Mouse (Mus musculus) urinary bladder, postnatal 14 days (tissue): ENCODE measurements around the gene Sgf29.
"Not testable (repeated sequence)": the region's sequence is repeated elsewhere in the genome, so short reads cannot be mapped to it uniquely, and the experiment has no call there.

Experiments used
- DNase-seq: peaks from one replicate; pipeline ENCODE4 v3.0.0; 2021; ENCODE audit warnings: low spot score

The Sgf29 gene

DNA sequence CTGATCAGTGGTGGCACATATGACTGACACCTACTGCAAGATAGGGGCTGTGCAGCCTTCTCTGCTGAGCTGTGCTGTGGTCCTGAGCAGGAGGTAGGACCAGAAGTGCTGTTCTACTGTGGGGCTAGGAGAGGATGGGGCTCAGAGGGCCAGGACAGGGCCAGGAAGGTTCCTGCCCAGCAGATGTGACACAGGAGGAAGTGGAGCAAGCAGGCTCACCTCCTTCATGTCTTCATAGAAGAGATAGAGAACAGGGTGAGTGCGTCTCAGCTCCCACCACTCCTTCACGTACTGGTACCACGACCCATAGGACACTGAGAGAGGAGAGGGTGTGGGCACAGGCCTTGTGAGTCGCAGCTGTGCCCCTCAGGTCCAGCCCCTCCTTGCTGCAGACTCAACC is 39.0 kb downstream of the Sgf29 start:
- not testable (repeated sequence) for DNase-seq

- no peak for DNase-seq
Measured at GRCm38 (mm10) chr7:126689021-126689420, 39.9 kb downstream of the Sgf29 start.

DNA sequence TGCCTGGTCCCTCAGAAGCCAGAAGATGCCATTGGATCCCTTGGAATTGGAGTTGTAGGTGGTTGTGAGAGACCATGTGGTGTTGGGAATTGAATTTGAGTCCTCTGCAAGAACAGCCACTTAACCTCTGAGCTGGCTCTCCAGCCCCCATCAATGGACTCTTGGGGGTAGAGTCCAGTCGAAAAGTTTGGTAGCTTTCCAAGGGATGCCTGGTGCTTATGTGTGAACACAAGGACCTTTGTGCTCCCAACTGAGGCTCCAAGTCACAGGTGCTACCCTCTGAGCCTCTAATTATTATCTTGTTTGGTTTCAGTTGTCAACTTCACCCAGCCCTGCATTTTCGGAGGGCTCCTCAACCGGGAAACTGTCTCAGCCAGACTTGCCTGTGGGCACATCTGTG is 41.6 kb downstream of the Sgf29 start:
- no peak for DNase-seq

- no peak for DNase-seq
Measured at GRCm38 (mm10) chr7:126691676-126692075, 42.6 kb downstream of the Sgf29 start.

DNA sequence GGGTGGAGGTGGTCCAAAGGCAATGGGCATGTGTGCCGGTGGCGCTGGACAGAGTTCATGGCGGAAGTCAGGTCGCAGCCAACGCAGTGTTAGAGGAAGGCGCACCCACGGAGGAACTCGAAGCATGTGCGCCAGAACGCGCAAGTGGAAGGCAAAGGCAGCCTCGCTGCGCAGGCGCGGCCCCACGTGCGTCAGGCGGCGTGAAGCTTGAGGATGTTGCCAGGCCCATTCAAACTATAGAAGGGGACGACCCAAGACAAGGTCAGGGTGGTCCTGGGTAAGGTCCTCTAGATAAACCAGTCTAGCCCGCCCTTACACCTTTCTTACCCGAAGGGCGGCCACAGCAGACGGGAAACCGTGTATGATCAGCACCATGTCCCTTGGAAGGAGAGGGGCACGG is 43.3 kb downstream of the Sgf29 start:
- no peak for DNase-seq

GRCm38 (mm10) chr7:126693256-126693655 is 44.1 kb downstream of the Sgf29 start:
- peak; percentile 87 for DNase-seq

DNA sequence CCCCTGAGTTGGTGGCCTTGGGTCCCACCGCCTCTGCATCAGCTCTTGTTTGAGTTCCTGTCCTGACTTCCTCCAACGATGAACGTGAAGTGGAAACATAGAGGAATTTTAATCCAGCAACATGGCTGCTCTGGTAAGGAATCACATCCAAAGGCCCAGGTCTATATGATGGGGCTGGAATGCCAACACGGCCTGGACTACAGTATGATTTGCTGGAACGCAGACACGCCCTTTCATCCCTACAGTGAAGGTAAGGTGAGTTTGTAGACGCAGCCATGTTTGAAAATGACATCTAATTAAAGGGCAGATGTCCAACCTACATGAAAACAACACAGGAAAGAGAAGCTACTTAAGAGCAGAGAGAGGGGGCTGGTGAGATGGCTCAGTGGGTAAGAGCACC is 44.7 kb downstream of the Sgf29 start:
- no peak for DNase-seq

DNA sequence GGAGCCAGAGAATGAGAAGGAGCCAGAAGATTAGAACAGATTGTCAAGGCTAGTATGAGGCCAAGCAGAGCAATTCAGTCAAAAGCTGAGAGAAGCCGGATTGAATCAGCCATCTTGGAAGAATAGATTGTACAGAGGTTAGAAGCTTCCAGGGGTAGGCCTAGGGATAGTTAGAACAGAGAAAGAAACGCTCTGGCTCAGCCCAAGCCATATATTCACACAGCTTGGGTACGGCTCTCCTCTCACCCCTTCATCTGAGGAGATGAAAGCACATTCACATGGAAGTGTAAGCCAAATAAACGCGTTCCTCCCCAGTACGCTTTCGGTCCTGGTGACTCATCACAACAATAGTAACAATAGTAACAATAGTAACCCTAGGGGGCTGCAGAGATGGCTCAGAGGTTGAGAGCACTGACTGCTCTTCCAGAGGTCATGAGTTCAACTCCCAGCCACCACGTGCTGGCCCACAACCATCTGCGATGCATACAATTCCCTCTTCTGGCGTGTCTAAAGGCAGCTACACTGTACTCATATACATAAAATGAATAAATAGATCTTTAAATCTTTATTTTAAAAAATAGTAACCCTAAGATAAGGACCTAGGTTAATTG is 45.4 kb downstream of the Sgf29 start:
- no peak for DNase-seq

DNA sequence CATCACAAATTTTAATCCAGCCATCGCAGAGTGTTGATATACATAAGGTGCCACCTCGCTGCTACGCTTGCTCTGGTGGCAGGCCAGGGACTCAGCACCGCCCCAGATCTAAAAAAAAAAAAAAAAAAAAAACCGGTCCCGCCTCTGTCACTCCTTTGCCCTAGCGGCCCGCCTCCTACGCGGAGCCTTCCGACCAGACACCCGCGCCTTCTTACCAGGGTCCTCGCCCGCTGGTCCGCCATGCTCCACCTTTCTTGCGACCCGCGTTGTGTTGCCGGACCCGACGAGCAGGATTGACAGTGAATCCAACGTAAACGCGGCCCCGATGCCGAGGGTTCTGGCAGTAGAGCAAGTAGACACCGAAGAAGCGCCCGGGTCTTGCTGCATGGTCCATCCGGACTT is 46.1 kb downstream of the Sgf29 start, which contains the start of gene Bola2:
TSS of gene Bola2 (plus strand) at position 192 of the 402 bp plus-strand sequence.
- peak; percentile 68 for DNase-seq

GRCm38 (mm10) chr7:126695631-126696207 is 46.6 kb downstream of the Sgf29 start, which contains the start of gene Slx1b:
Gene Slx1b (minus strand): TSS chr7:126695784.
- peak; percentile 96 for DNase-seq

GRCm38 (mm10) chr7:126696303-126696702 is 47.2 kb downstream of the Sgf29 start:
- DNase-seq, result no peak

GRCm38 (mm10) chr7:126696886-126697285 is 47.8 kb downstream of the Sgf29 start:
- no peak for DNase-seq

DNA sequence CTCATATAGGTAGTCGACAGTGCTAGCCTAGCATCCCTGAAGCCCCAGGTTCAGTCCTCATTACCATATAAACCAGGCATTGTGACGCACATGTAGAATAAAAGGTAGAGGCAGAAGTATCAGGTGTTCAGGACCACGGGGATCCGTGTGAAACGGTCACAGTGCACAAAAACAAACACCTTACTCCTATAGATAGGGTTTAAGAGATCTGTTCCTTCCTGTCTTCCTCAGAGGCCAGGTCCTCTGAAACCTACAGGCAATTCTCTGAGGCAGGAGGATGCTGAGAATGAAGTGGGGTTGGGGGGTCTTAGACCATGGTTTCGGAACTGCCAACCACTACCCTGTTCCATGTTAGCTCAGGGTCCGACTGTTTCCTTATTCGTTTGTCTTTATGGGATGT is 48.7 kb downstream of the Sgf29 start:
- no peak for DNase-seq

DNA sequence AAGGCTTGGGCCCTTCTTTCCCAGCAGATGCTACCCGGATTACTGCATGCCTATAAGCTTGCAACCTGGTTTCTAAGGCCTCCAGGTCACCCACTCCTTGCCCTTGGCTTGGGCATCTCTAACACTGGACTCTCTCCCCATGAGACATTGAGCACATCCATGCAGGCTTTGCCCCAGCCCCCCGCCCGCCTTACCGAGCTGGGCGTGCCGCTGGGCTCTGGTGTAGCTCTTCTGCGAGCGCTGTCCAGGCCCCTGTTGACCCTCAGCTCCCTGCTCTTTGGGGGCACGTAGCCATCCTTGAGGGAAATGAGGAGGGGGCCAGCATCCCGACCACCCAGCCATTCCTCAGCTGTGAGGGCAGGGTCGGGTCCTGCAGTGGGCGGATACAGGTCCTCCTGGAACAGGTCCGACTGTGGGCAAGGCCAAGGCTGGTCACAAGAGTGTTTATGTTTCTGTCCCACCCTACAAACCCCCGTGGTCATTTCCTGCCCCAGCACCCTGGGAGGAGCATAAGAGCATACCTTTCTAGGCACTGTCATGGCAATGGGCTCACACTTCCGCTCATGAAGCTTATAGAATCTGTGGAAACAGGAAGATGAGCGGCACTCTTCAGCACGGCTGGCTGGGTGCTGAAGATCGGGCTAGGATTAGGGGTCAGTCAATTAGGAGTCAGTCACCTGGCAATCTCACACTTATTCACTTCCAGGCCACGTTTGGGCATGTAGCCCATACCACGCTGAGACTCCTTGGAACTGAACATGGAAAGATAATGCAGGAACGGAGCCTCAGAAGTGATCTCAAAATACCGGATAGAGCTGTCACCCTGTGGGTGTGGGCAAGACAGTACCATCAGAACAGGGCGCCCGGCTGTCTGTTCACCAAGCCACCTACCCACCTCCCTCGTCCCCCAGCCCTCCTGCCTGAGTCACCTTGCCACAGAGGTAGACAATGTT is 51.2 kb downstream of the Sgf29 start:
- no peak for DNase-seq

DNA sequence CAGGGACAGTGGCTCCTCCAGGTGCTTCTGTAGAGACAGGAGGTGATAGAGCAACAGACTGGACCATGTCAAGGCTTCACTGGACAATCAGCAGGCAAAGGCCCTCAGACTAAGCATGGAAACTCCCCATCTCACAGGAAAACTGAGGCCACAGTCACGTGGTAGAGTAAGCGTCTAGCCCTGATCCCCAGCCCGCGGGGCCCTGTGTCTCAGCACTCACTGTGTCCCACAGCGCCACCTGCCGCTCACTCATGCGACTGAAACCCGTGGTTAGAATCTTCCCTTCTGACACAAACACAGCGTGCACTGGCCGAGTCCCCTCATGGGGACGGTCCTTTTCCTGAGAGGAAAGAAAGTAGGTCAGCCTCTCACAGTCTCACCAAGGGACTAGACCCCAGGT is 52.0 kb downstream of the Sgf29 start:
- peak; percentile 88 for DNase-seq

DNA sequence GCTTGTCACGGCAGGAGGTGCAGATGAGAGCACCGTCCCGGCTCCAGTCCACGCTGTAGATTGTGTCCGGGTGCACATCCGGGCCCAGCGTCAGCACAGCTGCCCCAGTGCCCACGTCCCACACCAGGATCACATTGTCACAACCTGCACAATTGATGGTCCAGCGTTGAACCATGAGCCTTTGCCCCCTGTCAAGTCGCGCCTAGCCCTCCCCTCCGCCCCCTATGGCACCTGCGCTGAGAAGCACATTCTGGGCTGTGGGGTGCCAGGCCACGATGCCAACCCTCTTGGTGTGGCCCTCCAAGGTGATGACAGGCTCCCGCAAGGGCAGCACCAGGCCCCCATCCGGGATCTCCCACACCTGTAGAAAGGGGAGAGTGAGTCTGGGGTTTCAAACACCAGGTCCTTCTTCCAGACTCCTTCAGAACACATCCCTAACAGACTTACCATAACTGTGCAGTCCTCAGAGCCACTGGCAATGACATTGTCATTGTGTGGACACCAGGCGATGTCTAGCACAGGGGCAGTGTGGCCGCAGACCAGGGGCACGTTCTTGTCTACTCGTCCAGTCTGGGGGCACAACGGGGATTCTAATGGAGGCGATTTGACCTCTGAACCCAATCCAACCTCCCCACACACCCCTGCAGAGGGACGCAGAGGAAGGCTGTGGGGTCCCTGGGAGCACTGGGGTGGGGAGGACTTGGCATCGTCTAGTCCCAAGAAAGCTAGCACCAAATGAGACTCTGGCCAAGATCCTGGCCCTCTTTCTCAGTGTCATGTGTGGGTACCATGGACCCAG is 52.6 kb downstream of the Sgf29 start:
- DNase-seq, result no peak

DNA sequence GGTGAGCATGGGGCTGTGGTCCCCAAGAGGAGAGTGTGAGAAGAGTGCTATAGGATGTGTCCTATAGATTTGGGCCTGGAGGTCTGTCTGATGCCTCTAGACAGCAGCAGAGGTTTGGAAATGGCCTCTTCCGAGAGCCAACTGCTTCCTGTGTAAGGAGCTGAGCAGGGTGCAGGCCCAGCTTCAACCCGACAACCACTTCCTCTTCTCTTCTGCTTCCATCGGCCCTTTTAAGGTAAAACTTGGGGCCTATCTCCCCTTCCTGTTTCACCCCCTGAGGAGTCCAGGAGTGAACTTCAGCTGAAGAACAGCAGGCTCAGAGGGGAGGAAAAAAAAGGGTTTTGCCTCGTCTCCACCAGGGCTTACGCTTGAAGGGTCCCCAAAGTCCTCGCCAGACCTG is 53.2 kb downstream of the Sgf29 start:
- no peak for DNase-seq

DNA sequence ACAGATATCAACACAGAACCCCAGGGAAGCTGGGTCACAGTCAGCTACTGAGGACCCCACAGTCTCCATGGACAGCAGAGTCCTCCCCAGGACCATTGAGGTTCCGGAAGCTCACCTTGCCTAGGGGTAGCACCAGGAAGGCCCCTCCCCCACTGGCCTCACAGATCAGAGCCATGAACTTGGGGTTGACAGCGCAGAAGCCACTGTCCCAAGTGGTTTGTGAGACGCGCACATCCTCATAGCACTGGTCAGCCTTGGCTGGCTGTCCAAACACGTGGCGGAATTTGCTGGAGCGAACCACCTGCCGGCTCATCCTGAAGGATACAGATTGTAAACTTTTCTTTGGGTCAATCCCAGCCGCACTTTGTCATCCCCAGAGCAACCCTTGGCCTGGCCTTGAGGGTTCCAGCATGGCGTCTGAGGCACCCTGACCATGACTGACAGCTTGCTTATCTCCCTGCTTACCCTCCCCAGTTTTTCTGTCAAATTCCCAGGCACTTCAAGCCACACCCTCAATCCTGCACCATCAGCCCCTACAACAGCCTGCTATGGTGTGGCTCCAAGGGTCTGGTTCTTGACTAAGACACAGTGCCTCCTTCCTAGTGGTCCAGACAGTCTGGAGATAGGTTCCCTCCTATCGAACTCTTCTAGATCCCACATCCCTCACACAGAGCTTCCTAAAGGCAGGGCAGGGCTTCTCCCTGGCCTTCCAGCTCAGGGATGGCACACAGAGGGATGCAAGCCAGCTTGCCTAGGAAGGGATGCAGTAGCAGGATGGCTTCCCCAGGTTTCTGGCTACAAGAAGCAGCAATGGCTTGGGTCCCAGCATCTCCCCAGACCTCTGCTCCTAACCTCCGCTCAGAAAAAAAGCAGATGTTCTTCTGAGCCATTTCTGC is 54.0 kb downstream of the Sgf29 start:
- DNase-seq, result no peak

DNA sequence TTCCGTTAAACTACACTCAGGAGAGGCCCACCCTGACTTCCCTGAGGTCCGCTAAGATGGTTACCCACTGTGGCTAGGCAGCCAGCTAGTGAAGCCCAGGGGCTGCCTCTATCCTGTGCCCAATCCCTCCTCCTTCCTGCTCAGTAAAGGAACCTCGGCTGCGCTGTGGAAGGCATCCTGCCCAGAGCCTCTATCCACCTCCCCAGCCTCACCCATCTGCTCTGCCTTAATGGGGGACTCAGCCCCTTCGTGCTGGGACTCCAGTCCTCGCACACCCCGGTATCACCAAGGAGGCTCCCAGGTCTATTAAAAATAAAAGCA is 54.6 kb downstream of the Sgf29 start:
- no peak for DNase-seq

GRCm38 (mm10) chr7:126704121-126704980 is 55.2 kb downstream of the Sgf29 start:
- DNase-seq, result peak; percentile 69
